Mouse (Mus musculus) frontal cortex, adult 2 months (tissue): ENCODE results near the gene Syt3. TPM values are rescaled to one million over a fixed set of nuclear protein-coding genes. Genes with fewer than 3 reads are reported as not detected.

Experiments used
- DNase-seq, 2 experiments: peaks; one replicate each; pipeline ENCODE4 v3.0.0; 2022; ENCODE audit warnings: low spot score in 1 of 2; ENCODE audit errors: extremely low spot score in 1 of 2
- polyA plus RNA-seq: library from polyadenylated mRNA; depleted of rRNA; stranded (reverse); fragments of >200 nt; gene quantifications from 2 replicates; pipeline ENCODE4 v1.2.3, GENCODE M21; 2012; rRNA removed

Syt3 gene
- polyA plus RNA-seq, 1 experiment, result 57.0 TPM

DNA sequence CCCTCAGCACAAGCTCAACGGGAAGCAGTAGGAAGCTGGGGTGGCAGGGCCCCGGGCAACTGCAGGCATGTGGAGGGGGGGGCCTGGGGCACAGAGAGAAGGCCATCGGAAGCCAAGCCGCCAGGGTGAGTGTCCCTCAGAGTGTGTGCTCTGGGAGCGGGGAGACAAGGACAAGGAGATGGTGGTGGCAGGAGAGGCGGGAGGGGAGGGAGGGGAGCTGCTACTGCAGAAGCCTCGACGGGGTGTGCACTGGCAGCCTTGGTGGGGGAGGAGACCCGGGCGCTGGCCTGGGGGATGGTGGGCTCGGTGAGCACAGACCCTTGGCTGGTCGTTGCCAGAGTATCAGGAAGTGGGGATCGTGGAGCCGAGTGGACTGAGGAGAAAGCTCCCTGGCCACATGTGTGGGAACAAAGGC is 58.5 kb downstream of the Syt3 start:
- no peak for DNase-seq

DNA sequence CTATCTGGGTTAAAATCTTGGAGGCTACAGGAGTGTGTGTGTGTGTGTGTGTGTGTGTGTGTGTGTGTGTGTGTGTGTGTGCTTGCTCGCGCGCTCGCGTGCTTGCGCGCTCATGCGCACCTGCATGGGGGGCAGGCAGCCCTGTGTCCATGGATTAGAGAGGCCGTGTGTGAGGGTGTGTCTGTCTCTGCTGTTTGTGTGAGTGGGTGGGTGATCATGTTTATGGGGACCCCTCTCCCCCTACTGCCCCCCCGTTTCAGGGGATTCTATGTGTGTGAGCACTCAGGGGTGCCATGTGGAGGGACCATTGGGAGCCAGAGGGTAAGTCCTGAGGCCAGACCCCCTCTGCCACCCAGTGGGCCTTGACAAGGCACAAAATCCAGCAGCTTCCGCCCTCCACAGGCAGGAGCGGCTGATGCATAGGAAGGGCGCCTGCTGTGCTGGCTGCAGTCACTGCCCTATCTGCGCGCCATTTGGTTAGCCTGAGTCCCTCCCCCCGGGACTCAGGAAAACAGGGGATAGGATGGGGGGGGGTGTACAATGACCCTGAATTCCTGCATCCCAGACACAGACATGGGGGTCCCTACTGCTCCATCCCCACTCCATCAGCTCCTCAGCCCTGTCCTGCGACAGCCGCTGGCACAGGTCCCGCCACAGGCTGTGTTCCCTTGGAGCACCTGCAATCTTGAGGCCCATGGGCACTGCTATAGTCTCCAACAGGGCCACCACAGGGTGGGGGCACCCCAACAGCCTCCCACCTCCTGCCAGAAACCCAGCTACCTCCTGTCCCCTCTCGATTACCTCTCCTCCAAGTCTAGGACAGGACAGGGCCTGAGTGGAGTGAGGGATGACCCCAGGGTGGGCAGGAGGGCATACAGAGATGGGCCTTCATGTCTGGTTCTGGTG is 59.6 kb downstream of the Syt3 start:
- no peak for DNase-seq

DNA sequence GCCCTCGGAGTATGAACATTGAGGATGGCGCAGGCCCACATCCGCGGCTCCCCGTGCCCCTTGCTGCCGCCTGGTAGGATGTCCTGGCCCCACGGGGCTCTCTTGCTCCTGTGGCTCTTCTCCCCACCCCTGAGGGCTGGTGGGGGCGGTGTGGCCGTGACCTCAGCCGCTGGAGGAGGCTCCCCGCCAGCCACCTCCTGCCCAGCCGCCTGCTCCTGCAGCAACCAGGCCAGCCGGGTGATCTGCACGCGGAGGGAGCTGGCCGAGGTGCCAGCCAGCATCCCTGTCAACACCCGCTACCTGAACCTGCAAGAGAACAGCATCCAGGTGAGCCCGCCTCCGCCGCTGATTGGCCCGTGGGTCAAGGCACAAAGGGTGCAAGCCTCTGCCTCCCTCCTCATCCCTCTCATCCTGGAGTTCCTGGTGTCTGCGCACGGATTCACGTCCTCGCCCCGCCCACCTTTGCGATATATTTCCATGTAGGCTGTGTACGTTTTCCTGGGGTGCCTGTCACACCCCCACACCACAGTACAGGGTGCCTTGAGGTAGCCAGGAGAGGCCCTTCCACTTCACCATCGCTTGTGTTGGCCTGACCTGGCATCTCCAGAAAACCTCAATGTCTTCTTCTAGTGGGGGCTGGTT is 61.1 kb downstream of the Syt3 start:
- DNase-seq, result no peak

DNA sequence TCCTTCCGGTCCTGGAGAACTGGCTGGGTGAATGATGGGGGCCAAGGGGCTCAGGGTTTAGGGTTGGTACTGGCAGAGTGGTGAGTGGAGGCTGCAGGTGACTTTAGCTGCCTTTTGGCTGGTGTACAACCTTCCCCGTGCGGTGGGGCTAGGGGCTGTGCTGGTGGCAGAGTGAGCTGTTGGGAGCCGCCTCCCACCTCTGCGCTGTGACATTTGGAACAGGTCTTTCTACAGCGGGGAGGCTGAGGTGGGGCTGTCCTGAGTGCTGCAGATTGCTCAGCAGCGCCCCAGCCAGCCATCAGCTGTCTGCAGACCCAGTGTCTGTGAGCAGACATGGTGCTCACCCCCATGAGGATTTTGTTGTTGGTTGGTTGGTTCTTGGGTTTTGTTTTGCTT is 61.6 kb downstream of the Syt3 start:
- DNase-seq, result no peak

DNA sequence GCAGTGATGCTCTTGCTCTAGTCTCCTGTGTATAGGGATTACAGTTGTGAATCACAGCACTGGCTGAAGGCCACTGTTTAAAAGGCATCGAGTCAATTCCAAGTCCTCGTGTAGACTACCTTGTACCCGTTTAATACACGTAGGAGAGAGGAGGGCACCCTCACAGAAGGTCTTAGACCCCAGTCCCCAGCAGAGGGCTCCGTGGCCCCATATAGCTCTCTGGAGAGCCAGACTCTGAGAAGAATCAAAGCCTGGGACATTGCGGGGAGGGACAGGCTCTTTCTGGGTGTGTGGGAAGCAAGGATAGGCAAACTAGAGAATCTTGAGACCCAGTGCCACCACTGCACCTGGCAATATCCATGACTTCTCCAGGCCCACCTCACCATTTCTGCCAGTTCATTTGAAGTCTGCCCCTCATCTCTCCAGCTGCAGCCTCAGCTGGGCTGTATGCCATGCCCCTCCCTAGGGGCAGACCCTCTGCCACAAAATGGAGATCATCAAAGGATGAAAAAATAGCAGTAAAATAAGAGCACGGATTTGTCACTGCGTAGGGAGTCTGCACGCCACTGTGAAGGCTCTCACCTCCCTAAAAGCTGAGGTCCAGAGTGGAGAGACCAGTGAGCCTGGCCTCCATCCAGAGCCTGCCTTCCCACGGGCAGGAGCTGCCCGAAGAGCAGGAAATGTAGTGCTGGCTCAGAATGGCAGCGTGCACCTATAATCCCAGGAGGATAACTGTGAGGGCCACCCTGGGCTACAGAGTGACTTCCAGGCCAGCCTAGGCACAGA is 62.4 kb downstream of the Syt3 start:
- no peak for DNase-seq

Other genes starting within 250 kb of the Syt3 start
- gene Klk1b16, start 247.3 kb upstream of the Syt3 start, polyA plus RNA-seq, result not detected in 2 replicates
- gene Klk1b24, start 195.9 kb upstream of the Syt3 start, polyA plus RNA-seq, result not detected in 2 replicates
- gene Klk1b3, start 185.9 kb upstream of the Syt3 start, polyA plus RNA-seq, result not detected in 2 replicates
- gene Klk1b4, start 176.7 kb upstream of the Syt3 start, polyA plus RNA-seq, result not detected in 2 replicates
- gene Klk1b5, start 168.2 kb upstream of the Syt3 start, polyA plus RNA-seq, result not detected in 2 replicates
- 0.25 TPM in 1 of 2 replicates, not detected in the other for gene Klk1, start 158.7 kb upstream of the Syt3 start, polyA plus RNA-seq
- not detected in 2 replicates for gene Gm36864, start 147.9 kb upstream of the Syt3 start, polyA plus RNA-seq
- gene 1700028J19Rik, start 137.4 kb upstream of the Syt3 start, polyA plus RNA-seq, result 2.1 TPM in 2 replicates
- gene 2410002F23Rik, start 137.4 kb upstream of the Syt3 start, polyA plus RNA-seq, result 114 and 118 TPM in 2 replicates
- gene Acp4, start 126.7 kb upstream of the Syt3 start, polyA plus RNA-seq, result not detected in 2 replicates
- gene Gm15517, start 122.7 kb upstream of the Syt3 start, polyA plus RNA-seq, result 0.82 and 0.99 TPM in 2 replicates
- 4.8 and 5.4 TPM in 2 replicates for gene Clec11a, start 77.2 kb upstream of the Syt3 start, polyA plus RNA-seq
- gene Shank1, start 73.8 kb upstream of the Syt3 start, polyA plus RNA-seq, result 130 and 138 TPM in 2 replicates
- gene 1700008O03Rik, start 1.7 kb downstream of the Syt3 start, polyA plus RNA-seq, result 3.7 and 3.8 TPM in 2 replicates
- 230 and 247 TPM in 2 replicates for gene Lrrc4b, start 44.9 kb downstream of the Syt3 start, polyA plus RNA-seq
- 12.2 and 14.4 TPM in 2 replicates for gene Aspdh, start 81.3 kb downstream of the Syt3 start, polyA plus RNA-seq
- gene Josd2, start 83.9 kb downstream of the Syt3 start, polyA plus RNA-seq, result 169 and 184 TPM in 2 replicates
- gene Emc10, start 112.4 kb downstream of the Syt3 start, polyA plus RNA-seq, result 252 and 282 TPM in 2 replicates
- gene Fam71e1, start 112.5 kb downstream of the Syt3 start, polyA plus RNA-seq, result 27.3 and 33.6 TPM in 2 replicates
- 0.11 and 0.12 TPM in 2 replicates for gene Mybpc2, start 140.6 kb downstream of the Syt3 start, polyA plus RNA-seq
- 0.08 and 0.11 TPM in 2 replicates for gene Spib, start 148.0 kb downstream of the Syt3 start, polyA plus RNA-seq
- gene Pold1, start 164.7 kb downstream of the Syt3 start, polyA plus RNA-seq, result 14.9 and 15.3 TPM in 2 replicates
- gene Nr1h2, start 169.8 kb downstream of the Syt3 start, polyA plus RNA-seq, result 82.9 and 90.2 TPM in 2 replicates
- 0.40 and 0.54 TPM in 2 replicates for gene Napsa, start 188.3 kb downstream of the Syt3 start, polyA plus RNA-seq
- gene Kcnc3, start 206.6 kb downstream of the Syt3 start, polyA plus RNA-seq, result 47.9 and 49.9 TPM in 2 replicates